Mouse (Mus musculus) cerebellum, postnatal 14 days (tissue): ENCODE measurements around the gene Ehd3.

ENCODE experiments used
- DNase-seq, 2 experiments: peaks; one replicate each; pipeline ENCODE4 v3.0.0; 2021; ENCODE audit warnings: mixed read lengths in 2 of 2

The Ehd3 gene

DNA sequence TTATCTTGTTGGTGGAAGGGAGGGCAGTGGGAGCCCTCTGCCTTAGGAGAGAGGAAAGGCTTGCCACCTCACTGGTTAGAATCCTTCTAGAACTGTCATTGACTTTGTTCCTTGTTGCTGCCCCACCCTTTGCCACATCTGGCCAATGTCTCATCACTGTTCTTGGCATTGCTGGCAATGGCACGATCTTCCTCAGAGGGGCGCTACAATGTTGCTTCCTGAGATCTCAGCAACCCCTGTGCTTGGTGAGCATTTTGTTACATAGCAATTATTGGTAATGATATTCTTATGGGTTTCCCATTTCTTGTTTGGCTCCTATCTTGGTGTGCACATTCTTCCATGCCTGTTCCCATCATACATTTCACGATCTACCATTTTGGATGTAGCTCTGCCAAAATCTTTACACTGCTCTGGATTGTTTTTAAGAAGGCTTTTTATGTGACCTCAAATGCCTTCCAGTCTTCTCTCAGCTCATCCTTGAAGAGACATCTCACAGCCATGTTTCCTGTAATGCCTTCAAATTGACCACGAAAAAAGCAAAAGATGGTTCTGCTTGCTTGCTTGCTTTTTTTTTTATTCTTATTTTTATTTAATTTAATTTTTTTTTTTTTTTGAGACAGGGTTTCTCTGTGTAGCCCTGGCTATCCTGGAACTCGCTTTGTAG, at the start of gene Ehd3:
Gene Ehd3, plus strand, starts transcription at position 614 of the 664 bp plus-strand sequence.
- no peak for DNase-seq

DNA sequence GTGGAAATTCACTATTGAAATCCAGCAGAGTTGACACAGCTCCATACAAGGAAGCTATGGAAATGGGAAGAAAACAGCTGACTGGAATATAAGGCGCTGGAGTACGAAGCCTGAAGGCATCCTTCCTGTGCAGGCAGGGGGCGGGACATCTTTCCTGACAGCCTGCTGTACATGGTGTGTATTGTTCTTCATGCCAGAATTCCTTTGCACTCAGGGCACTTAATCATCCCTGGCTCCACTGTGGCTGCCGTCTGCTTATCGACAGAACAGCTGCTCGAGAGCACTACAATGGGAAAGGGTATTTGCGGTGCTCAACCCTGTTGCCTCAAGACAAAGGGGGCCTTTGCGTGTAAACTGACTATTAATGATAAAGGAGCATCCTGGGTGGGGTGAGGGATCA, 33.0 kb upstream of the Ehd3 start:
- peak in 1 of 2 experiments; percentile 5 for DNase-seq

DNA sequence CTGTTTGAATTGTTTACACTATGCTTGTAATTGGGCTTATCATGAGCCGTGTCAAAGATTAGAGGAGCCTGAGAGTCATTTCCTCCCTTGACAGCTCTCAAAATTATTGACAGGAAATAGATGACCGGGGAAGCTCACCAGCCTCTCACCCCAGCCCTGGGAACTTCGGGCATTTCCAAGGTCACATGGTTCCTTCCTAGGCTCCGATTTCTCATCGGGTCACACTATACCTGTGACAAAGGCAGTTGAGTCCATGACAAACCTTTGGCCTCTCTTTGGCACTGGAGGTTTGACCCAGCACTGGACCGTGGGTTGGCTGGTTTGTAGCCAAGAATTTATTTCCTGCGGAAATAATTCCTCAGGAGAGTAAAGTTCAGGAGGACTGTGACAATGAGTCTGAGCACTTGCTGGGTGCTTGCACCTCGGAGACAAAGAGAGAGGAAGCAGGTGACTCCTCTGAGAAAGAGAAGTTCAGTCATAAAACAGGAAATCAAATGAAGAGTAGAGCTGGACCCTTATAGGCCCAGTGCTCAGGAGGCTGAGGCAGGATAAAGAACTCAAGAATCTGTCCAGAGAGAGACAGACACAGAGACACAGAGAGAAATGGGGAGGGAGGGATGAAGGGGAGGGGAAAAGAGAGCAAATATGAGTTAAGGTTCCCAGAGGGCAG, 17.2 kb upstream of the Ehd3 start:
- no peak for DNase-seq

DNA sequence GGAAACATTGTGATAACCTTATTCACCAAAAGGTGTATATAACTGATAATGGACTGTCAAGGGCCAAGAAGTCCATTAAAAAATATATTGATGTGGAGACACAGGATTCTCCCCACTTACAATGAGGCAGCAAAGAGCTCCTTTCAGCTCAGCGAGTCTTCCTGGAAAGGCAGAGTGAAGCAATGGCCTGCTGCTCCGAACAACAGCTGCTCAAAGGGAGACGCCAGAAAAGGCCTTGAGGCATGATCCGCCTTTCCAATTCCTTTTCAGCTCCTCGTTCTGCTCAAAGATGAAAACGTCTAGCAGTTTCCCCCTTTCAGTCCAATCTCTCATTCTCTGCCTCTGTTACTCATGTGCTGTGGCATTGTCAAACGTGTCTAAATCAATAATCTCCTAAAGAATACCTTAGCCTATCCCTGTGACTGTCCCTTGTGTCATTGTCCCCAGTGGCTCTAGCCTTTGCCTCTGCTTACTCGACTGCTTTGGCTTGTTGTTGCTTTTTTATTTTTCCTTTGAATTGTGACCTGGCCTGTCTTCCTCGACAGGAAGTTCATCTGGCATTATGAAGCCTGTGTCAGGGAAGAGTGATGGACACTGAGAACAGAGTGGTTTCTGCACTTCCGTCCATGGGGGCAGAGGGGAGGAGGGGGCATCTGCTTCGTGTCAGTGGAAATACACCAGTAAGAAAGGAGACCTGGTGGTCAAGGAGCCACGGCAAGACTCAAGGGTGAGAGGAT, 13.5 kb upstream of the Ehd3 start:
- peak in 1 of 2 experiments; percentile 24 for DNase-seq

DNA sequence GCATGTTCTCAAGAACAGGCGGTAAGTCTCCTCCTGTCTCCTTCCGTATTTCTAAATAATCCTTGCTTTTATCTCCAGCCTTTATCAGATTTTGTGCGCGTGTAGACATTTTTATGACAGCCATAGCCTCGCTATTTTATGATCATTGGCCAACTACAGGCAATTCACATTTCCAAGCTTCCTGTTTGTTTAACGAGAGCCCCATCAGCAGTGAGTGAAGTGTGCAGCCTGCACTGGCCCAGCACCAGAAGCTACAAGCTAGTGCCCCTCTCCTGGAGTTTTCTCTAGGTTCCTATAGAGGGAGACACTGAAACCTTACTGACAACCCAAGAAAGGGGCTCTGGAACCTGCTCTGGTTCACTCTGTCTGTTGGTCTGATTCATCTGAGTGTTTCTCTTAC, 7.1 kb upstream of the Ehd3 start:
- DNase-seq, result no peak

DNA sequence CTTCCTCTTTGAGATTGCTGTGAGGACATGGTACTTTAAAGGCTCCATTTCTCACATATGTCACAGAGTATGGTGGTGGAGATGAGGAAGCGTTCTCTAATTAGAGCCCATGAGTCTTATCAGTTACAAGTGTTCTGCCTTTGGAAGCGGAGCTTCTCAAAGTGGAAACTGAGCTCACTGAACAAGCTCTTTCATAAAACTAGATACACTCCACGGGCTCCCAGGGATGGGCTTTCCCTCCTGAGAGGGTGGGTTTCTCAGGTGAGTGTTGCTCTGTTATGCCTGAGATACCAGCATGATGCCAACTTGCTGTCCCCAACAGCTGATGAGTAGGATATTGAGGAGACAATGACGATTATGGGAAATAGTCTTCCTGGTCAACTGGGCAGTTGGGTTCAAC, 6.2 kb upstream of the Ehd3 start:
- no peak for DNase-seq

DNA sequence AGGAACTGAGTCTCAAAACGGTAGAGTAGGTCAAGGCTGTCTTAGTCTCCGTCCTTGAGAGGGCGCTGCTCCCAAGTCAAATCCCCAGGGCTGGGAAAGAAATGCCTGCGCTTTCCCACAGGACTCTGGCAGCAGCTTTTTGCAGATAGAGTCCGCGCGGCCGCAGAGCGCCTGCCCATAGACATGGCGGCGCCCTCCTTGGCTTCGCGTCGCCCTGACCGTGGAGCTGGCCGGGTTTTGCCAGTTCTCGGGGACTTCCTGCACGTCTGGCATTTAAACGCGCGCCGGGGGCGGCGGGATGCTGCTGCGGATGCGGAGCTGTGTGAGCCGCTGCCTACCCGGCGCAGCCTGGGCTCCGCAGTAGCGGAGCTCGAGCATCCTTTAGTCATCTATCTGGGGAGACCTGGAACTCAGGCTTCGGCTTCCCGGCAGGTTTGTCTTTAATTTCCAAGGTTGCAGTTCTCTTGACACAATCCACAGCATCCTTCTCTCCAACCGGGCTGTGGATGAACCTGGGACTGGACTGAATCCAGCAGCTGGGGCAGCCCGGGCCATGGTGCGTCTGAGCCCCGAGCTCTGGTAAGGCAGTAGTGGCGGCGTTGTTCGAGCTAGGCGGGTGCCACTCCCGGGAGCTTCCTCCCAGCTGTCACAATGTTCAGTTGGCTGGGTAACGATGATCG, 798 bp downstream of the Ehd3 start:
- DNase-seq, result peak; percentile 94 to 95

DNA sequence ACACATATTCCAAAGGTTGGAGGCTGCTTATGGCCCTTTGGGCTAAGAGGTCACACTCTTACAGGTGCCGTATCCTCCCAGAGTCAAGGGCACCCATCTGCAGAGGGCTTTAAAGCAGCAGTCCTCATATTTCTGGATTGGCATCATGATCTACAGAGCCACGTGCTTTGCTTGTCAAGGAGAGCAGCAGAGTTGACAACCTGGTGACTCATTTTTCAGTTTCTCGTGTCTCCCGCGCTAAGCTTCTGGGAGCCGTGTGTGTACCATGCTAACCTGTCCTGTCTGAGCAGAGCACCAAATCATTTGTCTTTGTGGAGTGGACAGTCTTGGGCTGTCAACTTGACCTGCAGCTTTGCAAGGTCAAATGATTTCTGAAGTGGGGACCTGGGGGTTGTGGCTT, 2.4 kb downstream of the Ehd3 start:
- DNase-seq, result no peak

DNA sequence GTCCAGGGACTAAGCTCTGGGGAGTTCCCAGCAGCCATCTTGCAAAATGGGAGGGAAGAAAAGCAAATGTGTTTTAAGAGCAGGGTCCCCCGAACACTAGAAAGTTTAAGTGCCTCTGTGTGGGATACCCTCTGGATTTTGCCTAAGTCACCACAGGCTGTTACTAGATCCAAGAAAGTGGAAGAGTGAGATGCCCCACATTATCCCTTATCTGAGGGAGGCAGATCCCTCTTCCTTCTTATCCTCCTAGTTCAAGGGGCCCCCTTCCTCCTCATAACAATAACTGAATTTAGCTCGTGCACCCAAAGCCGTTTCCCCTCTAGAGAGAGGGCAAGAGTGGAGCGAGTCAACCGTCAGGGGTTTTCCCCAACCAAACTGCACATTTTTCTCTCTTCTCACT, 3.3 kb downstream of the Ehd3 start:
- DNase-seq, result no peak

DNA sequence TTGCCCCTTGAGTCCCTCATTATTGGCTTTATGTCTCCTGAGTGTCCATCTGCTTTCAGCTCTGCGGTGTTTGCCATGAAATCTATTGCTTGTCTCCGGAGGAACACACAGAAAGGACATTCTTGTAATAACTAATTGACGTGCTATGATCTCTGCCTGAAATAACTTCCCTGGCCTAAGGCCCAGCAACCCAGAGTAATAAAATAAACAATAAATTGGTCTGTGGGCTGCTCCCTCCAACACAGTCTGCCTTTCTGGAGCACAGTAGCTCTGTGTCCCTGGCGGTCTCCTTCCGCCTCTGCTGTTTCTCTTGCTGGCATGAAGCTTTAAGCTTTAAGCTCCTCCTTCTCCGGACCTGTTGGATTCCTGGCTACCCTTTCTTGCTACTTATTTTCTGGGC, 4.5 kb downstream of the Ehd3 start:
- no peak for DNase-seq

DNA sequence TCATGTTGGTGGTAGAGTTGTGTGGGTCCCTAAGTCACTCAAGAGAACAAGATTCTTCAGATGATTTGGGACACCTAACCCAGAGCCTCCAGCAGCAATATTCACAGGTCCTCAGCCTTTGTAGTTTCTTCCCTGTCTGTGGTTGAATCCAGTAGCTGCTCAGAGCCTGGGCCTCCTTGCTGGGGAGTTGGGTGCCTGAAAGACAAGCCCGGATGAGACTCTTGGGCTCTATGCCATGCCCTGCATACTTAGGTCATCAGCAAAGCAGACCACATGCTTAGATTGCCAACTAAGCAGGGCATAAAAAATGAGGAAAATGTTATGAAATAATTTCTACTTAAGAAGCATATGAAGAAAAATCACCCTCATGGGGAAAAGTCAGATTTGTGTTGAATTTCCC, 6.9 kb downstream of the Ehd3 start:
- no peak for DNase-seq

DNA sequence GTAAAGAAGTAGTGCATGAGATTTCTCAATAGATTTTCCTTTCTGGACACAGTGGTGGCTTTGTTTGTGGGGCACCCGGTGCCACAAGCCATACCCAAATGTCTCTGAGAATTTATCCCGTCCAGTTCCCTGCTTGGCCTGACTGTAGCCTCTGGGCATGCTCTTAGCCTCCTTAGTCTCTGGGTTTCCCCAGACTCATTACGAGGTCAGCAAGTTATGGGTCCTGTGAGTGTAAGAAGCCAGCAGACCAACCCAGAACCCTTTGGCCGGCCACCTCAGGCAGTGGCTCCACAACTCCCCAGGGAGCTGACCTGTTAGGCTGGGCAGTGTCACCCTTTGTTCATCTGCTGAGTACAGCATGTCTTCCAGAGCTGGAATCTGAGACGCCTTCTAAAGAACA, 7.6 kb downstream of the Ehd3 start:
- DNase-seq, result no peak

DNA sequence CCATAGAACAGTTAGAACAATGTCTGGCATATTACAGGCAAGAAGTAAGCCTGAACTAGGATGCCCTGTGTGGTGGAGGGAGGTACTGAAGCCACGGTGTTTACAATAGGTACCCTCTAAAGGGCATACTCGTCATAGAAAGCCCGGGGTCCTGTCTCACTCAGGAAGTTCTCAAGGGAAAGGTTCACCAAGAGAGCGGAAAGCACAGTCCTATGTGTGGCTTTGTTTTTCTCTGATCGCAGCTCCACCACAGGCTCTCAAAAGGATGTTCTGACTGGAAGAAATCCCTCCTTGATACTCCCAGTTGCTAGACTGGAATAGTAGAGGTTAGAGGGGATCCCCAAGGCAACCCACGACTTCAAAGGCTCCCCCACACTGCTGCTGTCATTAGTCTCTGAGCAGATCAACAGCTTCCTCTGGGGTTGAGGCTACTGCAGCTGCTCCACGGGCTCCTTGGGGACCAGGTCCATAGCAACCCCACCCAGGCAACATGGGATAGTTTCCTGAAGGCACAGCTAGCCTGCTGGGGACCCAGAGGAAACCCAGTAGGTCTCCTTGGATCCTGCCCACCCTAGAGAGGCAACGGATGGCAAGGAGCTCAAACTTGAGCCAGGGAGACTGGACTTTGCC, 9.2 kb downstream of the Ehd3 start:
- no peak for DNase-seq

DNA sequence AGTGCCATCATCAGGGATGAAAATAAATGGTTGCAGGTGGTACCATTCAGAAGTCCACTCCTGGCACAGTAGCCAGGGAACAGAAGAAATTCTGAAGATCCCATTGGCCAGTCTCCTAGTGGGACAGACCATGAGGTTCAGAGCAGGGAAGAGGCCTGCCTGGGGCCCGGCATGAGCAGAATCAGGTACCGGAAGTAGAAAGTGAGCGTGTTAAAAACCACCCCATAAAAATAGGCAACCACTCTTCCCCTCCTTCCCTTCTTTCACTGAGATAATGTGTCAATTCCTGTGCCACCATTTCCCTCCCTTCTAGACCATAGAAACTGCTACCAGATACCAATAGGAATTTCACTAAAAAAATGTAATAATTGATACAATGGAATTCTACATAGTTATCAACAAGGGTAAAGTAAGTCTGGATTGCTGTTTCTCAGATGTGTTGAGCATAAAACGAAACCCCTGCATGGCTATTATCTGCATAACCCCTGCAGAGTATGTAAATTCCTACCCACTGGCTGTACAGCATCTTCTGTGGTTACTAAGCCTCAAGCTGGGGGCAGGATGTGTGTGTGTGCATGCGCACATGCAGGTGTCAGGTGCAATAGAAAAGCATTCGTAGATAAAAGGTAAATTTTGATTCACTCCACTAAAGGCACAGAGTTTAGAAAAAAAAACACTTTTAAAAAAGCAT, 10.7 kb downstream of the Ehd3 start:
- no peak for DNase-seq

DNA sequence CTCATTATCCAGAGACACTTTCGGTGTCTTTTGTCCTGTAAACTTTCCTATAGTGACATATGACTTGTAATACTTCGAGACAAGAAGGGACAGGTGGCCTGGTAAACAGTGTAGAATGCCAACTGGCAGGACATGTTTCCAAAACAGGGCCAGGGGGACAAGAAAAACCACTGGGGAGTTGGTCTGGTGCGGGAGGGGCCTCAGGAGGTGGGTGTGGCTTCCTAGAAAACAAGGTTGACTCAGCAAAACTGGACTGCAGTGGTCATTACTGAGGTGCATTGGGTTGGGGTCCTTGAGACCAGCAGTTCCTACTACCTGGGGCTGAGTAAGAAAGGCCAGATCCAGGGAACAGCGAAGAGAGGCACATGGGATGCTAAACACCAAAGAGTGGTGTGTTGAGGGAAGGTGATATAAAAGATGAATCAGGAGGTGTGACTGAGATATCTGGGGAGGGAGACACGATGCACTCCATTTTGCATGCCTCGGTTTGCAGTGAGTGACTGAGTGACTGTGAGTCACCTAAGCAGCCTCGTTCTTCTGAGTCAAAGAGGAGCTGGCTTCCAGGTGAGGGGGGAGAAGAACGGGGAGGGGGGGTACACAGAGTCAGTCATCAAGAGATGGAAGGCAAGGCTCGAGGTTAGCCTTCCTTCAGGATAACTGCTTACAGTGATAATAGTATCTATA, 13.9 kb downstream of the Ehd3 start:
- no peak for DNase-seq

DNA sequence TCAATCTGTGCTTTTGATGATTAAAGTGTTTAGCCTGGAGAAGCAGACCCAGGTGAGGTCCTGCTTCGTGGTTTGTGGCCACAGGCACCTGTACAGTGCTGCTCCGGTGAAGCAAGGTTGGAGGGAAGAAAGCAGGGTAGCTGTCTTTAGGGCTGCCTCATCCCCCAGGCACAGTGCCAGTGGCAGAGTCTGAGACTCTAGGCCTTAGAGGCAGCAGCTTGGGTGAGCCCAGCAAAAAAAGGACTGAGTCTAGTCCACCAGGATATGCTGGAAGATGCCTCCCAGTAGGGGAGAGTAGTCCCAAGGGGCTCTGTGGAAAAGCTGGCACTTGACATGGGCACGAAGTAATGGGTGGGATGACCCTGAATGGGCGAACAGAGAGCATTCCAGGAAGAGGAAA, 15.0 kb downstream of the Ehd3 start:
- DNase-seq, result peak in 1 of 2 experiments; percentile 44

DNA sequence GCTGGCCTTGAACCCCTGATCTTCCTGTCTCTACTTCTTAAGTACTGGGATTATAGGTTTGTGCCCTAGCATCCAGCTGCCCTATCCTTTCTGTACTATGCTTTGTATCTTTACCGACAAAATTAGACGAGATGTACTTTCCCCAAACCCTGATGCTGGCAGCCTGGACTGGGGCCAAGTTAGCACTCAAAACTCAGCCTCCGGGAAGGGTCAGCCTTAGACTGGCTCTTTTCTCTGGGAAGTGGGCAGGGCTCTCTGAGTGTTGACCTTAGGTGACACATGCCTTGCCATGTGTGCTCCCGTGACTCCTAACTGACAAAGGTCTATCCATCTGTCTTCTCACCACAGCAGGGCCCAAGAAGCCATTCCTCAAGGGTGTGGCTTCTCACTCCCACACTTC, 16.8 kb downstream of the Ehd3 start:
- no peak for DNase-seq

DNA sequence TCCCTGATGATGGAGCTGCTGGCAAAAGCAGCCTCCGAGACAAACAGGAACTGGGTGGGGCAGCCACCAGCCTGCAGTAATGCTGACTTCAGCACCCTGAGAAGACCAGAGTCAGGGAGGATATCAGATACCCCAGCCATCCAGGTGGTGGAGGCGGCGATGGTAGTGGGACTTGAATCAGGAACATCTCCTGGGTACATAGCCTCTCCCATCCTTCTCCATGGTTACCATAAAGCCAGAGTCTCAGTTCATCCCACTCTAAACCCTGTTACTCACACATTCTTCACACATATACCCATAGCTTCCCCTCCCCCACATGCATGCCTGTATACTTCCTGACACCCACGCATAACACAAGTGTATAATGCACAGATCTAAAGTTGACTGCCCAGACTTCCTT, 18.3 kb downstream of the Ehd3 start:
- no peak for DNase-seq

DNA sequence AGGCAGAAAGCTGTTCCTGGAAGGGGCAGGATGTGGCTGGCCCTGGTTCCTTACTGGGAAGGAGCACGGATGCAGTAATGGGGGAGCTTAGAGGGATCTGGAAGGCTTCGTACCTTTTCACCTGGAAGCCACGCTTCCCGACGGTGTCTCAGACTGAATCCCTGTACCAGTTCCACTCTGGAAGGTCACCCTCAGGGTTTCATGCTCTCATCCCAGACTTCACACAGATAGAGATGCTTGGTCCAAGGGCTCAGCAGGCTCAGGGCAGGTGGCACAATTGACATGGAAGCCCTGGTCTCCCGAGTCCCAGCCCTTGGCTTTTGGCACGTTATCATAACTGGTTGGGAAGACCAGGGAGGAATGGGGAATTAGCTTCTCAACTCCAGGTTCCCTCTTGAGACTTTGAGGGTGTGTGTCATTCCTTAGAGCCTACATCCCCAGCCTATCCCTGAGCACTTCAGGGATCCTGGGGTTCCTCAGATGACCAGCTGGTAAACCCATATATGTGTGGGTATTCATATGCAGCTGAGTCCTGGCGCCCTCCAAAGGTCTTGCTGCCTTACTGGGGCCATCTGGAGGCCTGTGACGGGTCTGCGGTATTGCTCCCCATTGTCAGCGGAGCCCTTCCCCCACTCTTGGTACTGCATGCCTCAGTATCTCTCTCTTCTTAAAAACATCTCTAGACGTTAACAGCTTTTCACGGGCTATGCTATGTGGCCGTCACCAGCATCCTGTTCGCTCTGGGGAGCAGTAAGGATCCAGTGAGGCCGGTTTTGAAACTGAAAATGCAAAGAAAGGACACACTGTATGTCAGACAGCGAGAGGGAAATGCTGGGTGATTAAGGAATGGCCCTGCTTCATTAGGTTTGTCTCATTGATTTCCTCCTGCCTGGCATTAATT, 19.4 kb downstream of the Ehd3 start:
- DNase-seq, result peak in 1 of 2 experiments; percentile 44

DNA sequence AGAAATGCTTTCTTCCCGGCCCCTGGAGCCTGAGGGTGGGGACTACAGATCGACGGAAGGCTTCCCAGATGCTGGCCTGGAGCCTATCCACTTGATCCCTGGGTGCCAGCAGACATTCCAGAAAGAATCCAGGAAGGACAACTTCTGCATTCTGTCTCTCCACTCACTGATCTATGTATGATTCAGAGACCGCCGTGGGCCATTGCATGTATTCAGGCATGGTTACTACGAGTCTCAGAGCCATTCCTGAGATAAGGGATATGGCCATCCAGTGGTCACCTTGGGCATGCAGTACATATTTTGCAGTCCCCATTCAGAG, 20.0 kb downstream of the Ehd3 start:
- no peak for DNase-seq

DNA sequence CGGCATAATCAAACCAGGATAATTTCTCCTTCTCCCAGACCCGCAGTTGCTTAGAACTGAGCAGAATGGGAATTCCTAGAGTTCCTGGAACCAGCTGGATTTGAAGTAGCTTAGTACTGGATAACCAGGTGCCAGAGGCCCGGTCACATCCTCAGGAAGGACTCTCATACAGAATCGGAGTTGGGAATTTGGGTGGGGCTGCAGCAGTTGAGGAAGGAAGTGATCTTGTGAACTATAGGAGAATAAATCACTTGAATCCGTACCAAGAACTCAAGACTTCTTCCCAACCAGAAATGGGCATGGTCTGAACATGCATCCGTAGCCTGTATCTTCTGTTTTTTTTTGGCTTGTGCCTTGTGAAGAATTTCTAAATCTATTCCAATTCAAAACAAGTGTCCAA, 22.2 kb downstream of the Ehd3 start:
- no peak for DNase-seq
